Mouse (Mus musculus): ENCODE results near the gene Gm8374. TPM values are rescaled to one million over a fixed set of nuclear protein-coding genes. Genes with fewer than 3 reads are reported as not detected.
"Not testable (repeated sequence)": the region's sequence is repeated elsewhere in the genome, so short reads cannot be mapped to it uniquely, and the experiment has no call there.

Gene Gm8374
- total RNA-seq (2012; rRNA removed) (not detected in 2 replicates), total RNA-seq (2014; rRNA removed) (not detected in 2 replicates), polyA plus RNA-seq (2012; ENCODE audit: insufficient read length, low read depth) (not detected in 2 replicates)

GRCm38 (mm10) chr14:7365034-7365433, at the start of gene Gm8374:
Gene Gm8374, minus strand, starts transcription at chr14:7365134.
- DNase-seq (ENCODE audit: extremely low read depth); H3K36me3 ChIP-seq (replicated peaks in 1 of 2; ENCODE audit: control insufficient read depth in 1 of 2, insufficient read depth in 1 of 2, low read length in 1 of 2); H3K27ac ChIP-seq (ENCODE audit: insufficient read depth, low read depth); H3K79me2 ChIP-seq (replicated peaks; ENCODE audit: control insufficient read depth, extremely low read depth, insufficient read depth, poor library complexity, severe bottlenecking); H3K4me2 ChIP-seq (ENCODE audit: insufficient read depth, low read depth, poor library complexity, severe bottlenecking); H3K4me3 ChIP-seq (replicated peaks in 1 of 3; ENCODE audit: low read depth in 2 of 3, low read length in 2 of 3, poor library complexity in 1 of 3); H3K27me3 ChIP-seq (replicated peaks); in situ Hi-C loops (cut with MboI; ENCODE audit: low pct_ligation_motif_present, low pct_unique_long_range_greater_than_20kb, low sequenced_read_pairs); H3K9me3 ChIP-seq (replicated peaks; ENCODE audit: low read length); H3K4me1 ChIP-seq (ENCODE audit: control insufficient read depth in 1 of 2, insufficient read depth in 2 of 2); H3K9ac ChIP-seq (ENCODE audit: insufficient read depth, low read depth); dilution Hi-C loops (cut with MboI; ENCODE audit: extremely low pct_ligation_motif_present, extremely low pct_unique_long_range_greater_than_20kb, low sequenced_read_pairs): not testable (repeated sequence)

GRCm38 (mm10) chr14:7332295-7332694, 32.6 kb downstream of the Gm8374 start, which contains the start of gene Gm5797:
Gene Gm5797, minus strand, starts transcription at chr14:7332395.
- H3K27me3 ChIP-seq (replicated peaks); H3K4me1 ChIP-seq (ENCODE audit: control insufficient read depth in 1 of 2, insufficient read depth in 2 of 2); H3K9me3 ChIP-seq (replicated peaks; ENCODE audit: low read length); dilution Hi-C loops (cut with MboI; ENCODE audit: extremely low pct_ligation_motif_present, extremely low pct_unique_long_range_greater_than_20kb, low sequenced_read_pairs); H3K4me3 ChIP-seq (replicated peaks in 1 of 3; ENCODE audit: low read depth in 2 of 3, low read length in 2 of 3, poor library complexity in 1 of 3); H3K4me2 ChIP-seq (ENCODE audit: insufficient read depth, low read depth, poor library complexity, severe bottlenecking); in situ Hi-C loops (cut with MboI; ENCODE audit: low pct_ligation_motif_present, low pct_unique_long_range_greater_than_20kb, low sequenced_read_pairs); H3K79me2 ChIP-seq (replicated peaks; ENCODE audit: control insufficient read depth, extremely low read depth, insufficient read depth, poor library complexity, severe bottlenecking); H3K36me3 ChIP-seq (replicated peaks in 1 of 2; ENCODE audit: control insufficient read depth in 1 of 2, insufficient read depth in 1 of 2, low read length in 1 of 2); H3K9ac ChIP-seq (ENCODE audit: insufficient read depth, low read depth); H3K27ac ChIP-seq (ENCODE audit: insufficient read depth, low read depth); DNase-seq (ENCODE audit: extremely low read depth): not testable (repeated sequence)

GRCm38 (mm10) chr14:7315093-7315492, 49.8 kb downstream of the Gm8374 start:
- H3K27me3 ChIP-seq (replicated peaks); H3K9ac ChIP-seq (ENCODE audit: insufficient read depth, low read depth); H3K36me3 ChIP-seq (replicated peaks in 1 of 2; ENCODE audit: control insufficient read depth in 1 of 2, insufficient read depth in 1 of 2, low read length in 1 of 2); H3K4me3 ChIP-seq (replicated peaks in 1 of 3; ENCODE audit: low read depth in 2 of 3, low read length in 2 of 3, poor library complexity in 1 of 3); in situ Hi-C loops (cut with MboI; ENCODE audit: low pct_ligation_motif_present, low pct_unique_long_range_greater_than_20kb, low sequenced_read_pairs); H3K4me2 ChIP-seq (ENCODE audit: insufficient read depth, low read depth, poor library complexity, severe bottlenecking); H3K4me1 ChIP-seq (ENCODE audit: control insufficient read depth in 1 of 2, insufficient read depth in 2 of 2); H3K79me2 ChIP-seq (replicated peaks; ENCODE audit: control insufficient read depth, extremely low read depth, insufficient read depth, poor library complexity, severe bottlenecking); H3K9me3 ChIP-seq (replicated peaks; ENCODE audit: low read length); dilution Hi-C loops (cut with MboI; ENCODE audit: extremely low pct_ligation_motif_present, extremely low pct_unique_long_range_greater_than_20kb, low sequenced_read_pairs); H3K27ac ChIP-seq (ENCODE audit: insufficient read depth, low read depth): not testable (repeated sequence)
- peak; percentile 0 for DNase-seq (ENCODE audit: extremely low read depth)

GRCm38 (mm10) chr14:7314661-7315060, 50.3 kb downstream of the Gm8374 start, which contains the start of gene Gm3739:
Gene Gm3739, minus strand, starts transcription at chr14:7315049.
- H3K27me3 ChIP-seq (replicated peaks); H3K4me2 ChIP-seq (ENCODE audit: insufficient read depth, low read depth, poor library complexity, severe bottlenecking); H3K27ac ChIP-seq (ENCODE audit: insufficient read depth, low read depth); H3K79me2 ChIP-seq (replicated peaks; ENCODE audit: control insufficient read depth, extremely low read depth, insufficient read depth, poor library complexity, severe bottlenecking); in situ Hi-C loops (cut with MboI; ENCODE audit: low pct_ligation_motif_present, low pct_unique_long_range_greater_than_20kb, low sequenced_read_pairs); H3K4me1 ChIP-seq (ENCODE audit: control insufficient read depth in 1 of 2, insufficient read depth in 2 of 2); H3K9me3 ChIP-seq (replicated peaks; ENCODE audit: low read length); dilution Hi-C loops (cut with MboI; ENCODE audit: extremely low pct_ligation_motif_present, extremely low pct_unique_long_range_greater_than_20kb, low sequenced_read_pairs); H3K4me3 ChIP-seq (replicated peaks in 1 of 3; ENCODE audit: low read depth in 2 of 3, low read length in 2 of 3, poor library complexity in 1 of 3); H3K9ac ChIP-seq (ENCODE audit: insufficient read depth, low read depth); H3K36me3 ChIP-seq (replicated peaks in 1 of 2; ENCODE audit: control insufficient read depth in 1 of 2, insufficient read depth in 1 of 2, low read length in 1 of 2); DNase-seq (ENCODE audit: extremely low read depth): not testable (repeated sequence)

Other genes with a start within 250 kb of the Gm8374 start
- gene Gm6676, start 239.7 kb downstream of the Gm8374 start, total RNA-seq (2012; rRNA removed): not detected in 2 replicates
- not detected in 2 replicates for gene Gm6676, start 239.7 kb downstream of the Gm8374 start, total RNA-seq (2014; rRNA removed)
- not detected in 2 replicates for gene Gm6676, start 239.7 kb downstream of the Gm8374 start, polyA plus RNA-seq (2012; ENCODE audit: insufficient read length, low read depth)
- not detected in 2 replicates for gene Gm3512, start 190.6 kb downstream of the Gm8374 start, total RNA-seq (2012; rRNA removed)
- gene Gm3512, start 190.6 kb downstream of the Gm8374 start, total RNA-seq (2014; rRNA removed): not detected in 2 replicates
- not detected in 2 replicates for gene Gm3512, start 190.6 kb downstream of the Gm8374 start, polyA plus RNA-seq (2012; ENCODE audit: insufficient read length, low read depth)
- not detected in 2 replicates for gene Gm16434, start 170.6 kb downstream of the Gm8374 start, total RNA-seq (2012; rRNA removed)
- gene Gm16434, start 170.6 kb downstream of the Gm8374 start, total RNA-seq (2014; rRNA removed): not detected in 2 replicates
- not detected in 2 replicates for gene Gm16434, start 170.6 kb downstream of the Gm8374 start, polyA plus RNA-seq (2012; ENCODE audit: insufficient read length, low read depth)
- not detected in 2 replicates for gene Gm3727, start 100.4 kb downstream of the Gm8374 start, total RNA-seq (2012; rRNA removed)
- gene Gm3727, start 100.4 kb downstream of the Gm8374 start, total RNA-seq (2014; rRNA removed): not detected in 2 replicates
- not detected in 2 replicates for gene Gm3727, start 100.4 kb downstream of the Gm8374 start, polyA plus RNA-seq (2012; ENCODE audit: insufficient read length, low read depth)
- not detected in 2 replicates for gene Gm3739, start 50.1 kb downstream of the Gm8374 start, total RNA-seq (2012; rRNA removed)
- gene Gm3739, start 50.1 kb downstream of the Gm8374 start, total RNA-seq (2014; rRNA removed): 0.11 and 0.19 TPM in 2 replicates
- not detected in 2 replicates for gene Gm3739, start 50.1 kb downstream of the Gm8374 start, polyA plus RNA-seq (2012; ENCODE audit: insufficient read length, low read depth)
- gene Gm5797, start 32.7 kb downstream of the Gm8374 start, total RNA-seq (2012; rRNA removed): not detected in 2 replicates
- gene Gm5797, start 32.7 kb downstream of the Gm8374 start, total RNA-seq (2014; rRNA removed): not detected in 2 replicates
- gene Gm5797, start 32.7 kb downstream of the Gm8374 start, polyA plus RNA-seq (2012; ENCODE audit: insufficient read length, low read depth): not detected in 2 replicates
- gene Gm3755, start 85.8 kb upstream of the Gm8374 start, total RNA-seq (2012; rRNA removed): not detected in 2 replicates
- gene Gm3755, start 85.8 kb upstream of the Gm8374 start, total RNA-seq (2014; rRNA removed): not detected in 2 replicates
- gene Gm3755, start 85.8 kb upstream of the Gm8374 start, polyA plus RNA-seq (2012; ENCODE audit: insufficient read length, low read depth): not detected in 2 replicates
- not detected in 2 replicates for gene Gm3752, start 118.6 kb upstream of the Gm8374 start, total RNA-seq (2012; rRNA removed)
- 0.28 TPM in 1 of 2 replicates, not detected in the other for gene Gm3752, start 118.6 kb upstream of the Gm8374 start, total RNA-seq (2014; rRNA removed)
- gene Gm3752, start 118.6 kb upstream of the Gm8374 start, polyA plus RNA-seq (2012; ENCODE audit: insufficient read length, low read depth): 0.22 TPM in 1 of 2 replicates, not detected in the other
- gene Gm3558, start 203.4 kb upstream of the Gm8374 start, total RNA-seq (2012; rRNA removed): not detected in 2 replicates
- not detected in 2 replicates for gene Gm3558, start 203.4 kb upstream of the Gm8374 start, total RNA-seq (2014; rRNA removed)
- gene Gm3558, start 203.4 kb upstream of the Gm8374 start, polyA plus RNA-seq (2012; ENCODE audit: insufficient read length, low read depth): not detected in 2 replicates
- gene Gm10338, start 230.5 kb upstream of the Gm8374 start, total RNA-seq (2012; rRNA removed): not detected in 2 replicates
- not detected in 2 replicates for gene Gm10338, start 230.5 kb upstream of the Gm8374 start, total RNA-seq (2014; rRNA removed)
- not detected in 2 replicates for gene Gm10338, start 230.5 kb upstream of the Gm8374 start, polyA plus RNA-seq (2012; ENCODE audit: insufficient read length, low read depth)